Mouse (Mus musculus) kidney, embryonic 14.5 days (tissue): Measurements from ENCODE around the gene Tbx3. TPM values are rescaled to one million over a fixed set of nuclear protein-coding genes. Genes with fewer than 3 reads are reported as not detected.
A peak's percentile ranks its signal among the peaks of the same experiment; 100 is the strongest.

Source experiments
- ATAC-seq: fragments of 200-750 bp; cut with Nextera tagmentation; 2 replicates; pipeline ENCODE4 v1.8.0; 2017; ENCODE audit warnings: moderate number of reproducible peaks, mild to moderate bottlenecking, moderate TSS enrichment, moderate library complexity; ENCODE audit not compliant: low FRiP score, low TSS enrichment
- H3K27ac ChIP-seq: fragments of 300-500 bp; sonication (generic); 2 replicates; pipeline ENCODE4 v1.5.1; 2014; ENCODE audit warnings: low read depth, mild to moderate bottlenecking, low read length, moderate library complexity, mixed read lengths
- H3K27me3 ChIP-seq: fragments of 300-500 bp; sonication (generic); 2 replicates; pipeline ENCODE4 v1.6.1; 2014; ENCODE audit warnings: mild to moderate bottlenecking, low read length; ENCODE audit not compliant: control insufficient read depth, insufficient read depth
- H3K36me3 ChIP-seq: fragments of 300-500 bp; sonication (generic); 2 replicates; pipeline ENCODE4 v1.6.1; 2014; ENCODE audit warnings: low read length, mixed read lengths; ENCODE audit not compliant: control insufficient read depth, insufficient read depth
- H3K4me1 ChIP-seq: fragments of 300-500 bp; sonication (generic); 2 replicates; pipeline ENCODE4 v1.6.1; 2014; ENCODE audit warnings: low read length, mixed read lengths; ENCODE audit not compliant: control insufficient read depth, insufficient read depth
- H3K4me2 ChIP-seq: fragments of 300-500 bp; sonication (generic); replicated peaks from 2 replicates; pipeline ENCODE4 v1.6.1; 2014; ENCODE audit warnings: low read depth, mild to moderate bottlenecking, low read length
- H3K4me3 ChIP-seq: fragments of 300-500 bp; sonication (generic); 2 replicates; pipeline ENCODE4 v1.5.1; 2014; ENCODE audit warnings: mild to moderate bottlenecking, low read length
- H3K9ac ChIP-seq: fragments of 300-500 bp; sonication (generic); 2 replicates; pipeline ENCODE4 v1.6.1; 2014; ENCODE audit warnings: low read depth, mild to moderate bottlenecking, low read length, moderate library complexity
- H3K9me3 ChIP-seq: fragments of 300-500 bp; sonication (generic); 2 replicates; pipeline ENCODE4 v1.6.1; 2016; ENCODE audit warnings: low read length; ENCODE audit not compliant: control insufficient read depth
- WGBS: fragments of 180-500 bp; shearing (Covaris S2); extraction: QIAGEN DNeasy Blood & Tissue Kit; methylation state at CpG from one replicate; pipeline ENCODE4 v1.1.7; 2014; 5-methylcytosine and 5-hydroxymethylcytosine counted together
- polyA plus RNA-seq: library from polyadenylated mRNA; unstranded; fragments of >200 nt; fragmentation: Nextera tagmentation; extraction: Ambion mirVana; gene quantifications from 2 replicates; pipeline ENCODE4 v1.2.1, GENCODE M21; 2014

Gene Tbx3
- polyA plus RNA-seq, 1 experiment from 2014 or later: 53.3 TPM

- Histone ChIP-seq H3K9ac (no peak overlapping the region), H3K4me3 (no peak overlapping the region), H3K27ac (no peak overlapping the region), H3K4me2 (no peak overlapping the region), H3K36me3 (no peaks in the 10 kb centered on the region), H3K27me3 (peaks cover 72% of the 10 kb centered on the region), H3K9me3 (no peaks in the 10 kb centered on the region), H3K4me1 (no peaks in the 10 kb centered on the region)
- WGBS: 7% methylated on average over 6 of the region's 6 CpGs
- ATAC-seq: no peak
These were observed 12.7 kb upstream of the Tbx3 start for GRCm38 (mm10) chr5:119657804-119658203.

GRCm38 (mm10) chr5:119658396-119658795 is 12.1 kb upstream of the Tbx3 start:
- no peak overlapping the region for H3K27ac ChIP-seq
- H3K4me2 ChIP-seq: no peak overlapping the region
- peaks cover 75% of the 10 kb centered on the region for H3K27me3 ChIP-seq
- H3K4me1 ChIP-seq: no peaks in the 10 kb centered on the region
- no peak for ATAC-seq
- no peak overlapping the region for H3K9ac ChIP-seq
- H3K4me3 ChIP-seq: no peak overlapping the region
- WGBS: 13% methylated on average over 5 of the region's 5 CpGs
- no peaks in the 10 kb centered on the region for H3K9me3 ChIP-seq
- H3K36me3 ChIP-seq: no peaks in the 10 kb centered on the region

- WGBS: 11% methylated on average over 3 of the region's 3 CpGs
- no peaks in the 10 kb centered on the region for H3K36me3 ChIP-seq
- H3K9me3 ChIP-seq: no peaks in the 10 kb centered on the region
- H3K27me3 ChIP-seq: peaks cover 81% of the 10 kb centered on the region
- H3K4me3 ChIP-seq: no peak overlapping the region
- H3K4me1 ChIP-seq: no peaks in the 10 kb centered on the region
- ATAC-seq: no peak
- no peak overlapping the region for H3K4me2 ChIP-seq
- no peak overlapping the region for H3K9ac ChIP-seq
- no peak overlapping the region for H3K27ac ChIP-seq
These were observed 11.4 kb upstream of the Tbx3 start for GRCm38 (mm10) chr5:119659041-119659440.

- 3% methylated on average over 25 of the region's 25 CpGs for WGBS
- Histone ChIP-seq H3K4me2 (peak overlapping the region; percentile 29), H3K27me3 (peaks cover 90% of the 10 kb centered on the region), H3K9me3 (no peaks in the 10 kb centered on the region), H3K9ac (peak overlapping the region; percentile 28; the same call in 1 of the 2 replicates), H3K27ac (no peak overlapping the region), H3K4me3 (peak overlapping the region; percentile 12; the same call in 1 of the 2 replicates), H3K4me1 (no peaks in the 10 kb centered on the region), H3K36me3 (no peaks in the 10 kb centered on the region)
- no peak for ATAC-seq
These were observed 9.7 kb upstream of the Tbx3 start for GRCm38 (mm10) chr5:119660526-119661410.

GRCm38 (mm10) chr5:119661474-119661873 is 9.0 kb upstream of the Tbx3 start:
- peak overlapping the region; percentile 29 for H3K4me2 ChIP-seq
- WGBS: 4% methylated on average over 11 of the region's 11 CpGs
- no peak overlapping the region for H3K27ac ChIP-seq
- H3K4me3 ChIP-seq: no peak overlapping the region; the same call in 1 of the 2 replicates
- no peak for ATAC-seq
- H3K9me3 ChIP-seq: no peaks in the 10 kb centered on the region
- peaks cover 93% of the 10 kb centered on the region for H3K27me3 ChIP-seq
- no peaks in the 10 kb centered on the region for H3K36me3 ChIP-seq
- H3K9ac ChIP-seq: peak overlapping the region; percentile 18; the same call in 1 of the 2 replicates
- H3K4me1 ChIP-seq: no peaks in the 10 kb centered on the region

GRCm38 (mm10) chr5:119662326-119662725 is 8.1 kb upstream of the Tbx3 start:
- ATAC-seq: no peak
- 2% methylated on average over 13 of the region's 13 CpGs for WGBS
- Histone ChIP-seq H3K4me2 (peak overlapping the region; percentile 32), H3K9me3 (no peaks in the 10 kb centered on the region), H3K27me3 (peaks cover 93% of the 10 kb centered on the region), H3K4me1 (no peaks in the 10 kb centered on the region), H3K27ac (0 out of 2 replicates have a peak overlapping the region, but pooled peaks have one; percentile 6), H3K36me3 (no peaks in the 10 kb centered on the region), H3K9ac (peak overlapping the region; percentile 32; the same call in 1 of the 2 replicates), H3K4me3 (peak overlapping the region; percentile 15; the same call in 1 of the 2 replicates)

- peaks cover 93% of the 10 kb centered on the region for H3K27me3 ChIP-seq
- H3K9me3 ChIP-seq: no peaks in the 10 kb centered on the region
- peak overlapping the region; percentile 15; the same call in 1 of the 2 replicates for H3K4me3 ChIP-seq
- H3K9ac ChIP-seq: peak overlapping the region; percentile 32; the same call in 1 of the 2 replicates
- peaks cover 2% of the 10 kb centered on the region; the same call in 1 of the 2 replicates for H3K4me1 ChIP-seq
- H3K4me2 ChIP-seq: peak overlapping the region; percentile 32
- 5% methylated on average over 12 of the region's 12 CpGs for WGBS
- no peak for ATAC-seq
- H3K36me3 ChIP-seq: no peaks in the 10 kb centered on the region
- H3K27ac ChIP-seq: peak overlapping the region; percentile 30; the same call in 1 of the 2 replicates
These were observed 7.7 kb upstream of the Tbx3 start for GRCm38 (mm10) chr5:119662731-119663130.

- peak overlapping the region; percentile 32; the same call in 1 of the 2 replicates for H3K9ac ChIP-seq
- peaks cover 7% of the 10 kb centered on the region; the same call in 1 of the 2 replicates for H3K4me1 ChIP-seq
- peaks cover 91% of the 10 kb centered on the region for H3K27me3 ChIP-seq
- H3K36me3 ChIP-seq: no peaks in the 10 kb centered on the region
- H3K9me3 ChIP-seq: no peaks in the 10 kb centered on the region
- peak overlapping the region; percentile 30 for H3K4me2 ChIP-seq
- H3K4me3 ChIP-seq: peak overlapping the region; percentile 15; the same call in 1 of the 2 replicates
- 4% methylated on average over 15 of the region's 15 CpGs for WGBS
- H3K27ac ChIP-seq: peak overlapping the region; percentile 48; the same call in 1 of the 2 replicates
- ATAC-seq: no peak
These were observed 7.2 kb upstream of the Tbx3 start for GRCm38 (mm10) chr5:119663241-119663640.

GRCm38 (mm10) chr5:119663747-119664146 is 6.7 kb upstream of the Tbx3 start:
- 0 out of 2 replicates have a peak overlapping the region, but pooled peaks have one; percentile 48 for H3K27ac ChIP-seq
- peak overlapping the region; percentile 30 for H3K4me2 ChIP-seq
- no peaks in the 10 kb centered on the region for H3K9me3 ChIP-seq
- peaks cover 91% of the 10 kb centered on the region for H3K27me3 ChIP-seq
- ATAC-seq: no peak
- no peak overlapping the region; the same call in 1 of the 2 replicates for H3K4me3 ChIP-seq
- peak overlapping the region; percentile 32 for H3K9ac ChIP-seq
- H3K36me3 ChIP-seq: no peaks in the 10 kb centered on the region
- 9% methylated on average over 5 of the region's 5 CpGs for WGBS
- H3K4me1 ChIP-seq: peaks cover 12% of the 10 kb centered on the region
